Mouse (Mus musculus) stomach, embryonic 14.5 days (tissue): ENCODE measurements around the gene Tenm4. TPM values are rescaled to one million over a fixed set of nuclear protein-coding genes. Genes with fewer than 3 reads are reported as not detected.

Experiments
- ATAC-seq: fragments of 200-750 bp; cut with Nextera tagmentation; 2 replicates; pipeline ENCODE4 v1.8.0; 2017; ENCODE audit warnings: low read depth, moderate TSS enrichment; ENCODE audit not compliant: insufficient number of reproducible peaks, insufficient read depth, low FRiP score
- H3K27ac ChIP-seq: fragments of 300-500 bp; sonication (generic); 2 replicates; pipeline ENCODE4 v1.5.1; 2014; ENCODE audit warnings: mild to moderate bottlenecking, low read length, moderate library complexity, mixed read lengths
- H3K27me3 ChIP-seq: fragments of 300-500 bp; sonication (generic); 2 replicates; pipeline ENCODE4 v1.6.1; 2014; ENCODE audit warnings: low read length, control low read depth, mixed read lengths; ENCODE audit not compliant: control insufficient read depth, insufficient read depth
- H3K36me3 ChIP-seq: fragments of 300-500 bp; sonication (generic); 2 replicates; pipeline ENCODE4 v1.6.1; 2014; ENCODE audit warnings: mild to moderate bottlenecking, control low read depth, low read length, moderate library complexity, mixed read lengths; ENCODE audit not compliant: control insufficient read depth, insufficient read depth
- H3K4me1 ChIP-seq: fragments of 300-500 bp; sonication (generic); 2 replicates; pipeline ENCODE4 v1.6.1; 2014; ENCODE audit warnings: low read length, control low read depth, mixed read lengths; ENCODE audit not compliant: control insufficient read depth, insufficient read depth
- H3K4me2 ChIP-seq: fragments of 300-500 bp; sonication (generic); replicated peaks from 2 replicates; pipeline ENCODE4 v1.6.1; 2014; ENCODE audit warnings: low read depth, low read length, control low read depth
- H3K4me3 ChIP-seq: fragments of 300-500 bp; sonication (generic); 2 replicates; pipeline ENCODE4 v1.5.1; 2014; ENCODE audit warnings: low read depth, low read length, control low read depth
- H3K9ac ChIP-seq: fragments of 300-500 bp; sonication (generic); replicated peaks from 2 replicates; pipeline ENCODE4 v1.6.1; 2014; ENCODE audit warnings: low read depth, mild to moderate bottlenecking, control low read depth, low read length, moderate library complexity, mixed read lengths
- H3K9me3 ChIP-seq: fragments of 300-500 bp; sonication (generic); 2 replicates; pipeline ENCODE4 v1.6.1; 2016; ENCODE audit warnings: low read depth, low read length, control low read depth; ENCODE audit not compliant: control insufficient read depth
- WGBS: fragments of 180-500 bp; shearing (Covaris S2); extraction: QIAGEN DNeasy Blood & Tissue Kit; methylation state at CpG from one replicate; pipeline ENCODE4 v1.1.7; 2014; 5-methylcytosine and 5-hydroxymethylcytosine counted together
- polyA plus RNA-seq: library from polyadenylated mRNA; unstranded; fragments of >200 nt; fragmentation: Nextera tagmentation; extraction: Ambion mirVana; gene quantifications from 2 replicates; pipeline ENCODE4 v1.2.1, GENCODE M21; 2014

The Tenm4 gene
- polyA plus RNA-seq, 1 experiment from 2014 or later = 28.8 TPM

DNA sequence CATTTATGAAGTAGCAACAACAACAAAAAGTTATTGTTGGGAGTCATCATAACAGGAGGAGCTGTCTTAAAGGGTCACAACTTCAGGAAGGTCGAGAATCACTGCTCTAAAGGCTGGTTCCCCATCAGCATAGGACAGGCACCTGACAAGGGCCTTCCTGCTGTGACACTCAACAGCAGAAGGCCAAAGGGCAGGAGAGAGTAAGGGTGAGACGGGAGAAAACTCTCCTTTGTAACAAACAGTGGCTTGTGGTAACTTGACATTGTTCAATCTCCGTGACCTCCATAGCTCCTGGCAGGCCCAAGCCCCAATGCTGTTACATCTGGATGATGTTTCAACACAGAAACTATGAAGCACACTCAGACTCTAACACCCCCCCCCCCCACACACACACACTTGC lies 101.0 kb downstream of the Tenm4 start:
- no peak for ATAC-seq
- no peaks in the 10 kb centered on the region for H3K9me3 ChIP-seq

DNA sequence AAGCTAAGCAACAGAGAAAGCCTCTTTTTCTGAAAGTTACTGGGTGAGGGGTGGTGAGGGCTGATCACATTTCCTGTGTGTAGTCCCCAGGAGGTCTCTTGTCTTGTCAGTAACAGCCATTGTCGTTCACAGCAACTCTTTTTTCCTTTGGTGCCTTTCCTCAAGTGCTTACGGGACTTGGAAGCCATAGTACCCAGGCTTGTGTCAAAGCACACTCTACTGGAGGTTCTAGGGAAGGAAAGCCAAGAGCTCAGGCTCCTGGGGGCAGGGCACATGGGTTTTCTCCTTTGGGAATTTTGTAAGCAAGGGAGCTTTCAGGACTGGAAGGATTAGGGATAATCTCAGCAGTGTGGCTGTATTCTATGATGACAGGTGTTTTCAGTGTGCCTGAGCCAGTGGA lies 103.4 kb downstream of the Tenm4 start:
- no peaks in the 10 kb centered on the region for H3K4me1 ChIP-seq
- H3K4me2 ChIP-seq = no peak overlapping the region
- no peak overlapping the region for H3K4me3 ChIP-seq
- H3K27ac ChIP-seq = no peak overlapping the region
- no peaks in the 10 kb centered on the region for H3K27me3 ChIP-seq
- WGBS = 94% methylated on average over 2 of the region's 2 CpGs
- no peaks in the 10 kb centered on the region for H3K36me3 ChIP-seq
- no peaks in the 10 kb centered on the region for H3K9me3 ChIP-seq
- no peak overlapping the region for H3K9ac ChIP-seq
- ATAC-seq = no peak

More for the DNA sequence above, 101.0 kb downstream of the Tenm4 start:
- H3K27ac ChIP-seq = no peak overlapping the region
- H3K27me3 ChIP-seq = no peaks in the 10 kb centered on the region
- H3K4me3 ChIP-seq = no peak overlapping the region
- H3K36me3 ChIP-seq = no peaks in the 10 kb centered on the region
- H3K4me1 ChIP-seq = no peaks in the 10 kb centered on the region
- no peak overlapping the region for H3K9ac ChIP-seq
- H3K4me2 ChIP-seq = no peak overlapping the region
- 77% methylated on average over 3 of the region's 3 CpGs for WGBS

DNA sequence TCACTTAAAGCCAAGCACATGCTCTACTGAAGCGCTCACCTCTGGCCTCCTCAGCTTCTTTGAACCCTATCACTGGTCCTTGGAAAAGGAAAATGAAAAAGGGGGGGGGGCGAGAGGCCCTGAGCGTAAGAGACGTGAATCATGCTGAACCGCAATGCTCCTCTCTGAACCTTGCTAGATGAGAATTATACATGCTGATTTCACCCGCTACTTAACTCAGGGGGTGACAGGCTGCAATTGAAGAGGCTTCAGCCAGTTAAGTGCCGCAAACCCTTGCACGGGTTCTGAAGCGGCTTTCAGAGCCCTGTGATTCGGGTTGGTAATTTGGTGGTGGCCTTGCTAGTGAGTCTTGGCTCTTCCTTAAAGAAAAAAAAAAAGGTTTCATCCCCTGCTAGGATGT lies 106.5 kb downstream of the Tenm4 start:
- Histone ChIP-seq H3K27me3 (no peaks in the 10 kb centered on the region), H3K27ac (no peak overlapping the region), H3K9ac (no peak overlapping the region), H3K4me2 (no peak overlapping the region), H3K36me3 (no peaks in the 10 kb centered on the region), H3K9me3 (no peaks in the 10 kb centered on the region), H3K4me1 (no peaks in the 10 kb centered on the region), H3K4me3 (no peak overlapping the region)
- no peak for ATAC-seq
- 81% methylated on average over 10 of the region's 10 CpGs for WGBS

DNA sequence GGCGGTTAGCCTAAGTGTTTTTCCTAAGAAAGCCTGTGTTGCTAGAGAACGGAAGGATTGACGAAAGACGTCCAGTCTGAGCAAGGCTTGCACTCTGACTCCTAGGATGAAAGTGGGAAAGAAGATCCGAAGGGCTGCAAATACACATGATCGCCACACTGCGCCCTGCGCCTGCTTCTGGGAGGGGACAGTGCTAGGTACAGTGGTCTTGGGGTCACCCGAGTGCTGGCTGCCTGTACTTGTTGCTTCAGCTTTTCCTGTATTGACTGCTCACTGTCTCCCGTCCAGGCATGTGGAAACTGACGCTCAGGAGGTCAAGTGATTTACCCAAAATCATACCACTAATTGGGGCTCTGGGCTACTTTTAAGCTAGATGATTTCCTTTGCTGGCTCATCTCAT lies 107.3 kb downstream of the Tenm4 start:
- Histone ChIP-seq H3K36me3 (no peaks in the 10 kb centered on the region), H3K27me3 (no peaks in the 10 kb centered on the region), H3K4me2 (no peak overlapping the region), H3K4me1 (no peaks in the 10 kb centered on the region), H3K27ac (no peak overlapping the region), H3K9me3 (no peaks in the 10 kb centered on the region), H3K9ac (no peak overlapping the region), H3K4me3 (no peak overlapping the region)
- no peak for ATAC-seq
- 81% methylated on average over 11 of the region's 11 CpGs for WGBS

DNA sequence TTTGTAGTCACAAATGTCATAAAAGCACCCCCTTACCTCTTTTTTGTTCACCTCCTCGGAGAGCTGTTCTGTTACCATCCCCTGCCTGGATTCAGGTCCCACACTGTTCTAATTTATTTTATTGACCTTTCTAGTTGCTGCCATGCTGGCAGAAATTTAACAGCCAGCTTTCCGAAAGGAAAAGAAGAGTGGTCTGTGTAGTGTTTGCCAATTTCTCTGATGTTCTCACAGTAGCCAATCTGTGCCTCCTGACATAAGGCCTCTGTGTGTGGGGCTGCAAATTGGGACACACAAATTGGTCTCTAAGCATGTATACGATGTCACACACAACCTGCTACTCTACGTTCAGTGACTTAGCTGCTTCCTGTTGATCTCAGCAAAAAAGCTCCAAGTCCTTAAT lies 109.7 kb downstream of the Tenm4 start:
- Histone ChIP-seq H3K9ac (no peak overlapping the region), H3K4me3 (no peak overlapping the region), H3K27ac (no peak overlapping the region), H3K27me3 (no peaks in the 10 kb centered on the region), H3K4me1 (no peaks in the 10 kb centered on the region), H3K4me2 (no peak overlapping the region), H3K9me3 (no peaks in the 10 kb centered on the region), H3K36me3 (no peaks in the 10 kb centered on the region)
- ATAC-seq = no peak
- 76% methylated on average over 4 of the region's 4 CpGs for WGBS

DNA sequence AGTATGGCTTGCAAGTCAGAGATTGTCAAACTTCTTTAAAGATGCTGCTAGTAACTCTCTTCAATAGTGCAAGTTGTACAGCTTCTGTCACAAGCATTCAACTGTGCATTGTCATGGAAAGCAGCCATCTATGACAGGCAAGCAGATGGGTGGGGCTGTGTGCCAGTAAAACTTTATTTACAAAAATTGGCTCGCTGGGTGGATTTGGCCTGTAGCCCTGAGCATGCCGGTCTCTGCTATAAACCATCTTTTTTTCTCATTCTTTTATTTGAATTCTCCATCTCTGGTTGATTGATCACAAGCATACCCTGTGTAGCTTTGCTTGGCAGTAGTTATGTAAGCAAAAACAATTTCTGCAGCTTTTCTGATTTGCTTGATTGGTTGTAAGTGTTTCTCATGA lies 119.5 kb downstream of the Tenm4 start:
- H3K4me2 ChIP-seq = no peak overlapping the region
- H3K36me3 ChIP-seq = no peaks in the 10 kb centered on the region
- H3K9me3 ChIP-seq = no peaks in the 10 kb centered on the region
- H3K4me3 ChIP-seq = no peak overlapping the region
- no peak overlapping the region for H3K27ac ChIP-seq
- H3K9ac ChIP-seq = no peak overlapping the region
- WGBS = 51% methylated on average over 2 of the region's 2 CpGs
- no peaks in the 10 kb centered on the region for H3K27me3 ChIP-seq
- no peaks in the 10 kb centered on the region for H3K4me1 ChIP-seq
- no peak for ATAC-seq

DNA sequence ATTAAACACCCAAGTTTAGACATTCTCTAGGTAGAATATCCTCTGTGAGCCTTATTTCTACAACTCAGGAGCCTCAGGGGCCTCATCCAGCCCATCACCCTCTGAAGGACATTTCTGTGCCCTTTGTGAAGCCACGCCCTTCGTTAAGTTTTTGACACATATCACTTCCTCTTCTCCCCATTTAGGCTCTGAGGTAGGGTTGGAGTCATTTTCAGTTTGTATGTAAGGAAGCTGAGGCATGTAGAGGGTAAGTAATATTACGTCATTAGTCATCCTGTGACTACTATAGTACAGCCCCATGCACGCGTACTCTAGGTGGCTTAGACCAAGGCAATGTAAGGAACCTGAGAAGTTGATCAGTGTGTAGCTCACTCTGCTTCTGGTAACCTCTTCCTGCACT lies 124.9 kb downstream of the Tenm4 start:
- no peaks in the 10 kb centered on the region for H3K27me3 ChIP-seq
- WGBS = 91% methylated on average over 5 of the region's 5 CpGs
- H3K9ac ChIP-seq = no peak overlapping the region
- H3K9me3 ChIP-seq = no peaks in the 10 kb centered on the region
- H3K27ac ChIP-seq = no peak overlapping the region
- H3K36me3 ChIP-seq = no peaks in the 10 kb centered on the region
- H3K4me3 ChIP-seq = no peak overlapping the region
- H3K4me2 ChIP-seq = no peak overlapping the region
- no peak for ATAC-seq
- no peaks in the 10 kb centered on the region for H3K4me1 ChIP-seq

DNA sequence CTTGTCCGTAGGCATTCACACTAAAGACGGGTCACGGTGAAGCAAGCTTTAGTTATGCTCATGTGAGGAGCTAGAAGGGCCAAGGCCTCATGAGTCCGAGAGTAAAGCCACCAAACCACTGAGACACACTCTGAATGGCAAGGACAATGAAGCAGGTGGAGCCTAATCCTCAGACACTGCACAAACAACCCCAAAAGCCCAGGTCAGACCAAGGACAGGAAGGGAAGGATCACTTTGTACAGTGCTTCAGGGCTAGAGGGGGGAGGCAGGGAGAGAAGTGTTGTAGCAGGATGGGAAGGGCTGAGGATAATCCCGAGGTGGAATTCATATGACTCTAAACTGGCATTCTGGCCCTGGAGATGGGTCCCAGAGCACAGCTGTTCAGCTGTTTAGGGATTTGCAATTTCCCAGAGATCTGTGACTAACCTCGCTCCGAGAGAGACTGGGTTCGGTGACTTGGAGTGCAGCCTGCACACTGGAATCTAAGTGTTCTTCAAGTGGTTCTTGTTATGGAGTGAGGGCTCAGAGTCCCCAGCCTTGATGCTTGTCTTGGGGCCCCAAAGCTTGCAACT lies 129.9 kb downstream of the Tenm4 start:
- H3K9me3 ChIP-seq = no peaks in the 10 kb centered on the region
- H3K9ac ChIP-seq = no peak overlapping the region
- no peaks in the 10 kb centered on the region for H3K4me1 ChIP-seq
- 74% methylated on average over 8 of the region's 8 CpGs for WGBS
- no peak for ATAC-seq
- no peak overlapping the region for H3K4me3 ChIP-seq
- H3K4me2 ChIP-seq = no peak overlapping the region
- no peaks in the 10 kb centered on the region for H3K27me3 ChIP-seq
- no peak overlapping the region for H3K27ac ChIP-seq
- H3K36me3 ChIP-seq = no peaks in the 10 kb centered on the region

DNA sequence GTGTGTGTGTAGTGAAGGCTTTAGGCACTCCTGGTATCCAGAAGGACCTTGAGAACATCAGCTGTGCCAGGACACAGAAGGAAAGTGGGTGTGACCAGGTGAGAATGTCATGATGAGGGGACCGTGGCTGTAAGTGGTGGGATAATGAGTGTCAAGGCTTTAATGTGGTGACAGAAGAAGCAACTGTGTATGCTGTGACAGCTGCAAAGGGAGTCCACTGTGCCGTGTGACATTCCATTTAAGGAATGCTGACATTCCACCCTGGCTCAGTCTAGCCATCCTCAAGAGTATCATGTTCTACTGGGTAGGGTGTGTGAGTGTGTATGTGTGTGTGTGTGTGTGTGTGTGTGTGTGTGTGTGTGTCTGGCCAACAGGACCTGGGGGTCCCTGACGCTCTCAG lies 130.8 kb downstream of the Tenm4 start:
- Histone ChIP-seq H3K9ac (no peak overlapping the region), H3K36me3 (no peaks in the 10 kb centered on the region), H3K27ac (no peak overlapping the region), H3K4me1 (no peaks in the 10 kb centered on the region), H3K27me3 (no peaks in the 10 kb centered on the region), H3K4me3 (no peak overlapping the region), H3K4me2 (no peak overlapping the region), H3K9me3 (no peaks in the 10 kb centered on the region)
- WGBS = 63% methylated on average over 3 of the region's 3 CpGs
- ATAC-seq = no peak
